8 mouse cellular contexts compared by ENCODE assay signal in genomic region chr1:152809541-152810252, GRCm38 (mm10). TPM values are rescaled to one million over a fixed set of nuclear protein-coding genes. Genes with fewer than 3 reads are reported as not detected.
A peak's percentile ranks its signal among the peaks of the same experiment; 100 is the strongest.
DNase-seq lines count a peak whose midpoint lies in the region.

No protein-coding gene starts in this region.

- peak; percentile 23 for DNase-seq in kidney, adult 11 months
- no peak for DNase-seq in kidney, adult 9 months
- peak; percentile 43 for DNase-seq in embryo, embryonic 9.5 days (ENCODE audit: extremely low spot score)
- DNase-seq in heart, postnatal 4 days: peak; percentile 39
- DNase-seq in lung, postnatal 10 days: peak; percentile 23
- DNase-seq in frontal cortex, adult 2 months (ENCODE audit: extremely low spot score in 1 of 2, low spot score in 1 of 2): no peak
- no peak for DNase-seq in cerebellum, adult 11 months
- no peak for DNase-seq in adrenal gland, postnatal 10 days

RNA-seq across cellular contexts. Expression of gene Ncf2, which starts 9.7 kb away (rescaled TPM):
- total RNA-seq in heart, postnatal 4 days (2021): 1 to 10 TPM; 2.1 to 3.0 TPM
- polyA plus RNA-seq in frontal cortex, adult 2 months (2012; rRNA removed): 4.8 and 6.6 TPM in 2 replicates
- 1 to 10 TPM; 5.1 to 7.8 TPM for total RNA-seq in adrenal gland, postnatal 10 days (2021)

RNA-seq across cellular contexts. Expression of gene Arpc5, which starts 43.4 kb away (rescaled TPM):
- 100 to 1,000 TPM in 1 of 2 experiments, 10 to 100 TPM in 1; 98.7 to 103 TPM for total RNA-seq in heart, postnatal 4 days (2021)
- polyA plus RNA-seq in frontal cortex, adult 2 months (2012; rRNA removed): 93.2 and 107 TPM in 2 replicates
- total RNA-seq in adrenal gland, postnatal 10 days (2021): 100 to 1,000 TPM; 106 to 107 TPM

RNA-seq across cellular contexts. Expression of gene Rgl1, which starts 43.5 kb away (rescaled TPM):
- total RNA-seq in heart, postnatal 4 days (2021): 10 to 100 TPM; 70.8 to 73.7 TPM
- polyA plus RNA-seq in frontal cortex, adult 2 months (2012; rRNA removed): 60.8 and 63.0 TPM in 2 replicates
- 10 to 100 TPM; 37.0 to 57.0 TPM for total RNA-seq in adrenal gland, postnatal 10 days (2021)

RNA-seq across cellular contexts. Expression of gene Apobec4, which starts 59.3 kb away (rescaled TPM):
- not detected for total RNA-seq in heart, postnatal 4 days (2021)
- not detected in 2 replicates for polyA plus RNA-seq in frontal cortex, adult 2 months (2012; rRNA removed)
- total RNA-seq in adrenal gland, postnatal 10 days (2021): not detected

Comparison
In these comparisons a context has a peak if more than half of its experiments do, and no peak if none do; other contexts are left out.
1. DNase-seq: peak in kidney, adult 11 months (single experiment), embryo, embryonic 9.5 days (single experiment), heart, postnatal 4 days (single experiment) and lung, postnatal 10 days (single experiment); none in kidney, adult 9 months (single experiment), frontal cortex, adult 2 months (0 of 2), cerebellum, adult 11 months (single experiment) and adrenal gland, postnatal 10 days (single experiment).